Mouse (Mus musculus) heart, embryonic 12.5 days (tissue): ENCODE results near the gene Hmgcr. TPM values are rescaled to one million over a fixed set of nuclear protein-coding genes. Genes with fewer than 3 reads are reported as not detected.

Source experiments
- ATAC-seq: fragments of 200-750 bp; cut with Nextera tagmentation; 2 replicates; pipeline ENCODE4 v1.8.0; 2017; ENCODE audit warnings: moderate TSS enrichment, moderate library complexity; ENCODE audit not compliant: insufficient number of reproducible peaks, low FRiP score
- H3K27ac ChIP-seq: fragments of 300-500 bp; sonication (generic); 2 replicates; pipeline ENCODE4 v1.5.1; 2016; ENCODE audit warnings: mild to moderate bottlenecking, moderate library complexity; ENCODE audit not compliant: poor library complexity, severe bottlenecking
- H3K27me3 ChIP-seq: fragments of 300-500 bp; sonication (generic); replicated peaks from 2 replicates; pipeline ENCODE4 v1.6.1; 2016; ENCODE audit warnings: mild to moderate bottlenecking, moderate library complexity
- H3K36me3 ChIP-seq: fragments of 300-500 bp; sonication (generic); 2 replicates; pipeline ENCODE4 v1.6.1; 2016; ENCODE audit warnings: mild to moderate bottlenecking, moderate library complexity
- H3K4me1 ChIP-seq: fragments of 300-500 bp; sonication (generic); replicated peaks from 2 replicates; pipeline ENCODE4 v1.6.1; 2016; ENCODE audit warnings: mild to moderate bottlenecking
- H3K4me2 ChIP-seq: fragments of 300-500 bp; sonication (generic); 2 replicates; pipeline ENCODE4 v1.6.1; 2016; ENCODE audit warnings: mild to moderate bottlenecking, moderate library complexity
- H3K4me3 ChIP-seq: fragments of 300-500 bp; sonication (generic); 2 replicates; pipeline ENCODE4 v1.5.1; 2016; ENCODE audit warnings: mild to moderate bottlenecking
- H3K9ac ChIP-seq: fragments of 300-500 bp; sonication (generic); 2 replicates; pipeline ENCODE4 v1.6.1; 2016; ENCODE audit warnings: mild to moderate bottlenecking, moderate library complexity
- H3K9me3 ChIP-seq: fragments of 300-500 bp; sonication (generic); replicated peaks from 2 replicates; pipeline ENCODE4 v1.6.1; 2016; ENCODE audit warnings: mild to moderate bottlenecking, moderate library complexity
- WGBS: fragments of 180-500 bp; shearing (Covaris S2); methylation state at CpG from one replicate; pipeline ENCODE4 v1.1.7; 2016; 5-methylcytosine and 5-hydroxymethylcytosine counted together
- polyA plus RNA-seq: library from polyadenylated mRNA; unstranded; fragments of >200 nt; fragmentation: Nextera tagmentation; extraction: Ambion mirVana; gene quantifications from 2 replicates; pipeline ENCODE4 v1.2.1, GENCODE M21; 2016

Hmgcr gene
- polyA plus RNA-seq, 1 experiment from 2014 or later: 53.3 TPM

DNA sequence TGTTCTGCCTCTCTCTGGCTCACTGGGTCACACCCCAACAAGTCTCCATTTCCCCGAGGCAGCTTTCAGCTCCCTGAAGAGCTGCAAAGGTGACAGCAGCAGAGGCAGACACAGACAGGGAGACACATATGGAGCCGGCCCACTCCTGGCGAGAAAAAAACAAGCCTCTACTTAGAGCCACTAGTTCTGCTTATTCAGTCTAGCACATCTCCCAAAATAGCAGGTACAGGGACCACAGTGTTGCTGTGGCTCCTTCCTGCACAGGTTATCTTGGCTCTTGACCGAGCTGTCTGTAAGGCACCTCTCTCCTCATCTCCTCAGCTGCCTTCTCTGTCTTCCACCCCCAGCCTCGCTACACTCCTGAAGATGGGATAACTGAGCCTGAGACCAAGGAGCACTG lies 14.0 kb upstream of the Hmgcr start:
- no peak overlapping the region for H3K9ac ChIP-seq
- H3K36me3 ChIP-seq: no peaks in the 10 kb centered on the region
- H3K4me2 ChIP-seq: no peak overlapping the region
- WGBS: 54% methylated on average over 5 of the region's 5 CpGs
- H3K27me3 ChIP-seq: no peaks in the 10 kb centered on the region
- H3K27ac ChIP-seq: no peak overlapping the region
- H3K9me3 ChIP-seq: no peaks in the 10 kb centered on the region
- no peak overlapping the region for H3K4me3 ChIP-seq
- ATAC-seq: no peak
- peaks cover 9% of the 10 kb centered on the region; the same call in 1 of the 2 replicates for H3K4me1 ChIP-seq

DNA sequence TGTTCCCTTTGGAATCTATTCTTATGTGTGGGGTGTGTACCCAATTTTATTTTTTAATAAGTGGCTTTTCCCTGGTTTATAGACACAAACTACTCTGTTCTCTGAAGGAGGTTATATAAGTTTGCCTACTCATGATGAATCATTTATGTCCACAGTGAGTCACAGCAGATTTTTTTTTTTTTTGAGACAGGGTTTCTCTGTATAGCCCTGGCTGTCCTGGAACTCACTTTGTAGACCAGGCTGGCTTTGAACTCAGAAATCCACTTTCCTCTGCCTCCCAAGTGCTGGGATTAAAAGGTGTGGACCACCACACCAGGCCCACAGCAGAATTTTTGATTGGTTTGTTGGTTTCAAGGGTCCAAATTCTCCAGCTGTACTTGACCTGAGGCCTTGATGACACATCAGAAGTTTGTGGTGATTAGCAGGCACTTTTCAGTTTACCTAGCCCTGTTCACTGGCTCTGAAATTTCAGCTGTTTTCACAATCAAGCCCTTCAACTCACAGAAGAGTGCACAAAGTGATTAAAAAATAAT lies 10.4 kb upstream of the Hmgcr start:
- Histone ChIP-seq H3K9ac (no peak overlapping the region), H3K4me2 (no peak overlapping the region), H3K4me1 (peaks cover 9% of the 10 kb centered on the region; the same call in 1 of the 2 replicates), H3K27me3 (no peaks in the 10 kb centered on the region), H3K27ac (no peak overlapping the region), H3K36me3 (no peaks in the 10 kb centered on the region), H3K4me3 (no peak overlapping the region), H3K9me3 (peaks cover 2% of the 10 kb centered on the region; the same call in 1 of the 2 replicates)
- no peak for ATAC-seq

GRCm38 (mm10) chr13:96680163-96681087 lies 9.7 kb upstream of the Hmgcr start:
- WGBS: 70% methylated on average over 9 of the region's 9 CpGs
- peaks cover 9% of the 10 kb centered on the region; the same call in 1 of the 2 replicates for H3K4me1 ChIP-seq
- H3K9me3 ChIP-seq: peaks cover 2% of the 10 kb centered on the region; the same call in 1 of the 2 replicates
- no peak overlapping the region for H3K4me3 ChIP-seq
- ATAC-seq: no peak
- no peak overlapping the region for H3K27ac ChIP-seq
- no peaks in the 10 kb centered on the region for H3K36me3 ChIP-seq
- no peak overlapping the region for H3K4me2 ChIP-seq
- no peak overlapping the region for H3K9ac ChIP-seq
- H3K27me3 ChIP-seq: no peaks in the 10 kb centered on the region

DNA sequence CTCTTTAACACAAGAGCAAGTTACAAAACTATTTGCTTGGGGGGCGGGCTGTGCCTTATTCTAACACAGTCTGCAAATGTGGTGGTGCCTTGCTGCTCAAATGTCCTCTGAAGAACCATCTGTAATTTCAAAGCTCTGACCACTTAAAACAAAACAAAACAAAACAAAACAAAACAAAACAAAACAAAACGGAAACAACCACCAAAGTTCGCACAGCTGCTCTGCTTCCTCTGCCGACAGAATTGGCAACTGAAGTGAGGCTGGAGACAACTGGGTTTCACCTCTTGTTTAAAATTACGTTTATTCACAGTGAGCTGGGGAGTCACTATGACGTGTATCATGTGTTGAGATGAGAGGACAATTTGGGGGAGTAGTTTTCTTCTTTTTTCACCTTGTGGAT lies 7.9 kb upstream of the Hmgcr start:
- no peaks in the 10 kb centered on the region for H3K4me1 ChIP-seq
- H3K4me2 ChIP-seq: no peak overlapping the region
- H3K36me3 ChIP-seq: no peaks in the 10 kb centered on the region
- no peak for ATAC-seq
- H3K4me3 ChIP-seq: no peak overlapping the region
- 73% methylated on average over 6 of the region's 6 CpGs for WGBS
- H3K27ac ChIP-seq: no peak overlapping the region
- H3K9me3 ChIP-seq: peaks cover 2% of the 10 kb centered on the region; the same call in 1 of the 2 replicates
- no peaks in the 10 kb centered on the region for H3K27me3 ChIP-seq
- no peak overlapping the region for H3K9ac ChIP-seq

DNA sequence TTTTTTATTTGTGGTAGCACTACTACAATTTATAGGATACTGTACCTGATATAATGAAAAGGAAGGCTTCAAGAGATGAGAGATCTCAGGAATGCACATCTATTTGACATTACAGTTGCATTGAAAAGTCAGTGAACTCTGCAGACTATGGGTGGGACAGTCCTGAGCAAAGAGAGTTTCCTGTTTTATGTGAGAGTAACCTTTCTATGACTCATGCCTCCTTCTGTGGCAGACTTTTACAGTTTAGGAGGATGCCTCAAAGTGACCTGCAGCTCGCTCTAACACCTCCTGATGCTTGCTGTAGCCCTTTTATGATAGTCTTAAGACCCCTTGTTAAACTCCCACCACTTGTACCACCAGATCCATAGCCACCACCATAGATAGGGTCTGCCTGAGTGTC lies 6.3 kb upstream of the Hmgcr start:
- Histone ChIP-seq H3K36me3 (no peaks in the 10 kb centered on the region), H3K27me3 (no peaks in the 10 kb centered on the region), H3K4me2 (no peak overlapping the region), H3K9me3 (peaks cover 2% of the 10 kb centered on the region; the same call in 1 of the 2 replicates), H3K27ac (no peak overlapping the region), H3K9ac (no peak overlapping the region), H3K4me3 (no peak overlapping the region), H3K4me1 (no peaks in the 10 kb centered on the region)
- ATAC-seq: no peak
- WGBS: 62% methylated on average over 1 of the region's 1 CpGs

DNA sequence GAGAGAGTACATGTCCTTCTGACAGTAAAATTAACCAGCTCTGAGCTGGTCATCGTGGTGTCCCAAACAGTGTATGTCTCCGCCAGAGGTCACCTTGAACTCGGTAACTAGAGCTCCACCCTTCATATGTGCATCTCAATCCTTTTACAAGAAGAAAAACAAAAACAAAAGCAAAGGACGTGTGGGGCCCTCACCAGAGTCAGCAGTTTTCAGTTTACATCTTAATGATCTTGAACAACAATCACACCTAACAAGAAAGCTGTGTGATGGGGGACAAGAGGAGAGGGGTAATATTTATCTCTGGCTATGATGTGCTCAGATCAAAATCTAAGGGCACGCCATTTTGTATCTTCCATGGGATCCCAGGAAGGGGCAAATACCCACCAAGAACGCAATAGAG lies 5.0 kb upstream of the Hmgcr start:
- Histone ChIP-seq H3K9ac (no peak overlapping the region), H3K27ac (no peak overlapping the region), H3K36me3 (no peaks in the 10 kb centered on the region), H3K4me2 (no peak overlapping the region), H3K9me3 (peaks cover 2% of the 10 kb centered on the region; the same call in 1 of the 2 replicates), H3K4me1 (peaks cover 4% of the 10 kb centered on the region), H3K4me3 (no peak overlapping the region), H3K27me3 (no peaks in the 10 kb centered on the region)
- WGBS: 65% methylated on average over 6 of the region's 6 CpGs
- ATAC-seq: no peak

DNA sequence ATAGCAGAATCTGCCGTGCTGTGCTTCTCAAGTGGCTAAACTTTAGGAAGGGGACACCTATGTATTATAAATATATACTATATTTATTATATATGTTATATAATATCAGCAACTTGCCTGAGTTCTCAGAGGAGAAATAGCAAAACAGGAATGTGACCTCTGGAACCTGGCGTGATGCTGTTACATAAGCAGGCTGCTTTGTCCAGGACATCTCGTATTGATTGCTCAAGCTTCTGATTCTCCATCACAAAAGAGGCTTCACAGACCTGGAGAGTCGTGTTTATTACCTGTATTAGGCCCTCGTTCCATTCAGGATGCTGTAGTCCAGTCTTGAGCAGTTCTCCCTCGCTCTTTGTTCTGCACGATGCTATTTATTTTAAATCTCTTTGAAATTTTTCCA lies 3.1 kb upstream of the Hmgcr start:
- Histone ChIP-seq H3K27ac (no peak overlapping the region), H3K4me1 (peaks cover 11% of the 10 kb centered on the region), H3K9me3 (no peaks in the 10 kb centered on the region), H3K9ac (no peak overlapping the region), H3K4me2 (no peak overlapping the region), H3K4me3 (no peak overlapping the region), H3K36me3 (no peaks in the 10 kb centered on the region), H3K27me3 (no peaks in the 10 kb centered on the region)
- ATAC-seq: no peak
- WGBS: 83% methylated on average over 7 of the region's 7 CpGs

DNA sequence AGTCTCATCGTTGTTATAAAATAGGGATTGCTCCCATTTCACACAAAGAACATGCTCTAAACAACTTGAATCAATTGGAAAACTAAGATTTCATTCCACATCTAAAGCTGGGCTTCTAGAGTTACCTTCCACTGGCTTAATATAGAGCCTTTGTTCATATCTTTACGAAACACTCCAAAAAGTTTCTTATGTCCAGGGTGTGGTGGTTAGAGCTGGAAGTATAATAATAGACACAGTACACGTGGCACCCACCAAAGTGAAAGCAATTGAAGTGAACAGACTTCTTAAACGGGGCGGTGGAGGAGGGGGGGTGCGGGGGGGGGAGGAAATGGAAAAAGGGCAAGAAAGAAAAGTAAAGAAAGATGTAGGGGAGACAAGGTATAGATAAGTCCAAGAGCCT lies 1.5 kb upstream of the Hmgcr start:
- Histone ChIP-seq H3K4me3 (no peak overlapping the region), H3K27ac (no peak overlapping the region), H3K9me3 (no peaks in the 10 kb centered on the region), H3K9ac (no peak overlapping the region), H3K4me1 (peaks cover 18% of the 10 kb centered on the region), H3K4me2 (no peak overlapping the region), H3K36me3 (no peaks in the 10 kb centered on the region), H3K27me3 (no peaks in the 10 kb centered on the region)
- WGBS: 69% methylated on average over 6 of the region's 6 CpGs
- ATAC-seq: no peak

DNA sequence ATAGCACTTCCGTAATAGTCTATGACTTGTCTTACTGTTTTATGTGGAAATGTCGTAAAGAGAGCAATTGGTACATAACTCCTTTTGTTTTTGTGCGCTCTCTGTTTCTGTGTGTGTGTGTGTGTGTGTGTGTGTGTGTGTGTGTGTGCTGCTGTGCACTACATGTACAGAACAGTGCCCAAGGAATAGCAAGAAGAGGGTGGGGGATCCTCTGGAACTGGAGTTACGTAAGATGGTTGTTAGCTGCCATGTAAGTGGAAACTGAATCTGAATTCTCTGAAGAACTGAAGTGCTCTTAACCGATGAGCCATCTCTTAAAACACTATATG lies 1.1 kb upstream of the Hmgcr start:
- WGBS: 97% methylated on average over 5 of the region's 5 CpGs
- H3K9ac ChIP-seq: no peak overlapping the region
- peaks cover 23% of the 10 kb centered on the region for H3K4me1 ChIP-seq
- ATAC-seq: no peak
- no peaks in the 10 kb centered on the region for H3K9me3 ChIP-seq
- H3K4me3 ChIP-seq: no peak overlapping the region
- H3K27me3 ChIP-seq: no peaks in the 10 kb centered on the region
- no peak overlapping the region for H3K27ac ChIP-seq
- H3K4me2 ChIP-seq: no peak overlapping the region
- H3K36me3 ChIP-seq: 0 out of 2 replicates have a peak, but pooled peaks cover 4% of the 10 kb centered on the region

DNA sequence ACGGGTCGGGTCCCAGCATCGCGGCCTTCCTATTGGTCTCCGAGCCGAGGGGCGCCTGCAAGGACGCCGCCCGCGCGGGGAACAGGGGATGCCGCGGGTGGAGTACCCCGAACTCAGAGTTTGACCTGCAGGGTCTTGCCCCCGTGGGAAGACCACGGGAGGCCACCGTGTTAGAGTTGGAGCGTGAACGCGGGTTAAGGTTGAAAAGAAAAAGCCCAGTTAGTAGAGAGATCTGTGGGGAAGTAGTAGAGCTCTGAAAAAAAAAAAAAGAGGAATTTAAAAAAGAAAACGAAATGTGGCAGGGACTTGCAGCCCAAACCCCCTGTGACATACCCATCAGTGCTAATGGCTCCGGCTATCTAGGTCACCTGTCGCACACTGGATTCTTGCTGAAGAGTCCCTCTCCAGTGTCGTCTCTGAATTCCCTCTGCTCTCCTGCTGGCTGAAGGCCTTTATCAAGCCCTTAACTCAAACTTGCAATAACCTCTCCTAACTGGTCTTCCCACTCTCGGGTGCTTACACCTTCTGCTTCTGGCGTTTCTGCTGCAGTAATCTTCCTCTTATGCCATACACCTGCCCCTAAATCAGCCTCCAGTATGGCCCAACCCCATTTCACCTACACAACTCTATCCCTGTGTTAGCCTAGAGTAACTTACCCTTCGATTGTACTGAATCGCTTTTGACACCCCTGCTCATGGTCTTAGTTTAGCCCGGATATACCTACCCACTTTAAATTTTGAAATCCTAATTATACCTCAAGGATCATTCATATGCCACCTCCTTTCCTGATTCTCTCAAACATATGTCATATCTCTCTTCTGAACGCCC lies 556 bp upstream of the Hmgcr start:
- Histone ChIP-seq H3K4me1 (peaks cover 26% of the 10 kb centered on the region), H3K4me3 (peak overlapping the region; percentile 92), H3K36me3 (peaks cover 7% of the 10 kb centered on the region; the same call in 1 of the 2 replicates), H3K9me3 (no peaks in the 10 kb centered on the region), H3K4me2 (peak overlapping the region; percentile 65), H3K27me3 (no peaks in the 10 kb centered on the region), H3K9ac (peak overlapping the region; percentile 46; the same call in 1 of the 2 replicates), H3K27ac (peak overlapping the region; percentile 68)
- no peak for ATAC-seq
- 11% methylated on average over 31 of the region's 31 CpGs for WGBS

DNA sequence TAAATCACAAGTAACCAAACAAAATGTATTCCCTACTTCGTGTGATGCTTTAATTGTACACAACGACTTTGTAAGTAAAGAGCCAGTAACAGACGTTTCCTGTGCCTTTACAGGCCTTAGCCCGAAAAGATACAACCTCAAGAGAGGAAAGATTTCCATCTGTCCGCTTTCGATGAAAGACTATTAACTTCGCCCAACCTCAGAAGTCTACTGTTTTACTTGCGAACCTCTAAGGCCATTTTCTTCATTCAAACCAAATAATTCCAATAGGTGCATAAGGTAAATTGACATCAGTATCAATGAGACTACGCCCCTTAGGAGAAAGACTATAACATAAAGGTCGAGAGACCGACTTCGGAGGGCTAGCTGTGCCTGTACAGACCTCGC lies 724 bp downstream of the Hmgcr start:
- Histone ChIP-seq H3K4me2 (peak overlapping the region; percentile 73), H3K27me3 (no peaks in the 10 kb centered on the region), H3K4me1 (peaks cover 26% of the 10 kb centered on the region), H3K4me3 (peak overlapping the region; percentile 92), H3K9ac (peak overlapping the region; percentile 93), H3K9me3 (no peaks in the 10 kb centered on the region), H3K27ac (peak overlapping the region; percentile 92), H3K36me3 (peaks cover 18% of the 10 kb centered on the region)
- ATAC-seq: no peak
- WGBS: 4% methylated on average over 13 of the region's 13 CpGs
